Mouse (Mus musculus) erythroblast, embryonic 14.5 days (primary cell): ENCODE measurements around the gene Frmd4b. TPM values are rescaled to one million over a fixed set of nuclear protein-coding genes. Genes with fewer than 3 reads are reported as not detected.

Experiments
- H3K27me3 ChIP-seq: 2 replicates; pipeline ENCODE4 v1.6.1; 2012; ENCODE audit warnings: inconsistent platforms; ENCODE audit not compliant: control insufficient read depth
- H3K36me3 ChIP-seq: 2 replicates; pipeline ENCODE4 v1.6.1; 2012; ENCODE audit warnings: mild to moderate bottlenecking, inconsistent platforms; ENCODE audit not compliant: control insufficient read depth
- H3K4me1 ChIP-seq: 2 replicates; pipeline ENCODE4 v1.6.1; 2012; ENCODE audit warnings: inconsistent platforms; ENCODE audit not compliant: control insufficient read depth
- H3K4me3 ChIP-seq: replicated peaks from 2 replicates; pipeline ENCODE3; 2012; ENCODE audit warnings: moderate library complexity, mild to moderate bottlenecking, inconsistent platforms
- H3K9me3 ChIP-seq: 2 replicates; pipeline ENCODE4 v1.6.1; 2012; ENCODE audit warnings: low read length, inconsistent platforms, mixed read lengths; ENCODE audit not compliant: control insufficient read depth
- GATA1 ChIP-seq: IDR thresholded peaks from 2 replicates; pipeline ENCODE4 v1.6.1; 2012; ENCODE audit warnings: low read length, inconsistent platforms, mixed read lengths
- TAL1 ChIP-seq: IDR thresholded peaks from 3 replicates; pipeline ENCODE4 v1.6.1; 2012; ENCODE audit warnings: low read length, inconsistent platforms, mixed read lengths
- polyA plus RNA-seq: library from polyadenylated mRNA; stranded (reverse); fragments of >175 nt; gene quantifications from 2 replicates; pipeline ENCODE4 v1.2.3, GENCODE M21; 2012

The Frmd4b gene
- polyA plus RNA-seq, 1 experiment: not detected

DNA sequence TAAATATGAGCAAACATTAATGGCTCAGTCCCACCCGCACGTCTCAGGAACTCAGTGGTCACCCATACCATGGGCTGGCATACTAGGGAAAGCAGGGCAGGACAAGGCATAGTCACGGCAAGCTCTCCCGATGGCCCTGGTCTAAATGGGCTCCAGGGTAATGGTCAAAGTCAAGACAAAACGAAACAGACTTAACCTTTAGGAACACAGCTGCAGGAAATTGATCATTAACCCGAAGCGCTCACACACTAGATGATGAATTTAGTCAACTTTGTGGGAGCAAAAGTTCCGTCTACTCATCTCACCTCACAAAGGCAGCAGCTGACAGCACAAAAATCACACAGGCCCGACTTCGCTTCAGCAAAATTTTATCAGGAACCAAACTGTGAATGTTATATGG, 97.8 kb downstream of the Frmd4b start:
- Histone ChIP-seq H3K36me3 (no peaks in the 10 kb centered on the region), H3K9me3 (no peaks in the 10 kb centered on the region), H3K27me3 (no peaks in the 10 kb centered on the region), H3K4me3 (no peak overlapping the region), H3K4me1 (no peaks in the 10 kb centered on the region)
- TF ChIP-seq GATA1: no peak
- TF ChIP-seq TAL1: no peak

- H3K4me3 ChIP-seq: no peak overlapping the region
- no peaks in the 10 kb centered on the region for H3K9me3 ChIP-seq
- no peak for TF ChIP-seq GATA1
- TF ChIP-seq TAL1: no peak
- H3K4me1 ChIP-seq: no peaks in the 10 kb centered on the region
- H3K36me3 ChIP-seq: no peaks in the 10 kb centered on the region
- H3K27me3 ChIP-seq: no peaks in the 10 kb centered on the region
These were observed 98.9 kb downstream of the Frmd4b start for GRCm38 (mm10) chr6:97518467-97518866.

DNA sequence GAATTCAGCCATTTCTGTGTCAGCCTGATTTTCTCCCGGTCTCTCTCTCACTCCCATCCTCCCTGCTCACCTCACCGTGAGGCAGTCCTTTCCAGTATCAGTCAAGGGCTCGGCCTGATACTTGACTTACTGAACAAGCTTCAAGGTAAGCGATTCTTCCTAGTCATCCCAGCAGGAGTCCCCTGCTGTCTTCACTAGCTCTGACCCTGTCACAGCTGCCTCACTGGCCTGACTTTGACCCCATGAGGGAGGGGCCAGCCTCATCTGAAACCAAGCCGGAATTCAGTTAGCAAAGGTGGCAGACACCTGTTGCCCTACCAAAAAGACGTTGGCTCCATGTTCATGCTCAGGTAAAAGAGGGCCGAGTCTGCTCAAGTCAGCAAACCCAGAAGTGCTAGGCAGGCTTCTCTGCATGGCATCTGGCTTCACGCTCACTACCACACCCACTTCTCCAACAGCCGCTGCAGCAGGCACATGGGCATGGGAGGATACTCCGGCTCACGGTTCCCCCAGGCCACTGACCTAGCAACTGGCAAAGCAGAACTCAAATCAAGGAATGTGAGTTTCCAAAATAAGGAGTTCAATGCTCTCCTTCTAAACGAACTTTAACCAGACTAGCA, 99.6 kb downstream of the Frmd4b start:
- H3K36me3 ChIP-seq: no peaks in the 10 kb centered on the region
- no peaks in the 10 kb centered on the region for H3K4me1 ChIP-seq
- no peaks in the 10 kb centered on the region for H3K27me3 ChIP-seq
- no peak overlapping the region for H3K4me3 ChIP-seq
- H3K9me3 ChIP-seq: no peaks in the 10 kb centered on the region
- TF ChIP-seq TAL1 (no peak), GATA1 (no peak)

- Histone ChIP-seq H3K36me3 (no peaks in the 10 kb centered on the region), H3K27me3 (no peaks in the 10 kb centered on the region), H3K4me3 (no peak overlapping the region), H3K4me1 (no peaks in the 10 kb centered on the region), H3K9me3 (no peaks in the 10 kb centered on the region)
- TF ChIP-seq TAL1 (no peak), GATA1 (no peak)
These were observed 100.4 kb downstream of the Frmd4b start for GRCm38 (mm10) chr6:97516941-97517340.

DNA sequence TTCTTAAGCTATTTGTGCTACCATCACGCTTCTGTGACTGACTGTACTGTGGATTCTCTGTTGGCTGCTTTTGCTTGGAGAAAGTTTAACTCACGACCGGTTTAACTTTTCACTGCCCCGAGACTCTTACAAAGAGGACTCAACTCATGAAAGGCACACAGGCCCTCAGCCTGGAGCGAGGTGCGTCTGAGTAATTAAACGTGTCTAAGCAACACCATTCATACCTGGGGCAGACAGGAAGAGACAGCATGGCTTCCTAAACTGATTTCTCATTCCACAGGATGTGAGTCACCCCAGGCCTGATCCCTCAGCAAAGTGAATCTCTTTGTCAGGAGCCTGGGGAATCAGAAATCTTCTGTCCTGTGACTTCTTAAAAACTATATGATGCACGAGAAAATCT, 106.6 kb downstream of the Frmd4b start:
- no peaks in the 10 kb centered on the region for H3K9me3 ChIP-seq
- no peaks in the 10 kb centered on the region for H3K36me3 ChIP-seq
- H3K4me1 ChIP-seq: no peaks in the 10 kb centered on the region
- H3K4me3 ChIP-seq: no peak overlapping the region
- H3K27me3 ChIP-seq: no peaks in the 10 kb centered on the region
- no peak for TF ChIP-seq TAL1
- TF ChIP-seq GATA1: no peak

GRCm38 (mm10) chr6:97509434-97509833, 107.9 kb downstream of the Frmd4b start:
- Histone ChIP-seq H3K9me3 (no peaks in the 10 kb centered on the region), H3K27me3 (no peaks in the 10 kb centered on the region), H3K36me3 (no peaks in the 10 kb centered on the region), H3K4me3 (no peak overlapping the region), H3K4me1 (no peaks in the 10 kb centered on the region)
- TF ChIP-seq GATA1 (no peak), TAL1 (no peak)

- no peak for TF ChIP-seq TAL1
- TF ChIP-seq GATA1: no peak
- Histone ChIP-seq H3K27me3 (no peaks in the 10 kb centered on the region), H3K9me3 (no peaks in the 10 kb centered on the region), H3K36me3 (no peaks in the 10 kb centered on the region), H3K4me3 (no peak overlapping the region), H3K4me1 (no peaks in the 10 kb centered on the region)
These were observed 108.9 kb downstream of the Frmd4b start for GRCm38 (mm10) chr6:97508480-97508879.

- H3K9me3 ChIP-seq: no peaks in the 10 kb centered on the region
- no peaks in the 10 kb centered on the region; the same call in 1 of the 2 replicates for H3K27me3 ChIP-seq
- no peak for TF ChIP-seq GATA1
- TF ChIP-seq TAL1: no peak
- no peaks in the 10 kb centered on the region for H3K4me1 ChIP-seq
- no peak overlapping the region for H3K4me3 ChIP-seq
- no peaks in the 10 kb centered on the region for H3K36me3 ChIP-seq
These were observed 109.4 kb downstream of the Frmd4b start for GRCm38 (mm10) chr6:97507893-97508292.

- Histone ChIP-seq H3K36me3 (no peaks in the 10 kb centered on the region), H3K4me1 (no peaks in the 10 kb centered on the region), H3K27me3 (no peaks in the 10 kb centered on the region; the same call in 1 of the 2 replicates), H3K4me3 (no peak overlapping the region), H3K9me3 (no peaks in the 10 kb centered on the region)
- TF ChIP-seq GATA1 (no peak), TAL1 (no peak)
These were observed 111.1 kb downstream of the Frmd4b start for GRCm38 (mm10) chr6:97506141-97506650.

DNA sequence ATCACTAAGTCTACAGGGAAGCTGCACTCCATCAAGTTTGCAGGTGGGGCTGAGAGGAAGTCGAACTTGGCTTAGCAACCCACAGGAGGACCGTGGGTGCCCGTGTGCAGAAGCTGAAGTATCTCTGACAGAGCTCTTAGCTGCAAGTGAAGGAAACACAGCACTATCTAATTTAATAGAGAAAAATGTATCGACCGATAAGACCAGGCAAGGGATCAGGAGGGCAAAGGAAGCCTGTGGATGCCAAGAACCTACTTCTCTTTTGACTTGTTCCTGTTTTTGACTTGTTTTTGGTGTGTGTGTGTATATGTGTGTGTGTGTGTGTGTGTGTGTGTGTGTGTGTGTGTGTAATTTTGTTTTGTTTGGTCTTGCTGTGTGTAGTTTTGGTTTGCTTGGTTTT, 112.7 kb downstream of the Frmd4b start:
- TF ChIP-seq GATA1: no peak
- TF ChIP-seq TAL1: no peak

More for the DNA sequence above, 112.7 kb downstream of the Frmd4b start:
- Histone ChIP-seq H3K9me3 (no peaks in the 10 kb centered on the region), H3K27me3 (no peaks in the 10 kb centered on the region; the same call in 1 of the 2 replicates), H3K4me3 (no peak overlapping the region), H3K4me1 (no peaks in the 10 kb centered on the region), H3K36me3 (no peaks in the 10 kb centered on the region)
